Mouse (Mus musculus) erythroblast, embryonic 14.5 days (primary cell): ENCODE results near the gene Rcan1. TPM values are rescaled to one million over a fixed set of nuclear protein-coding genes. Genes with fewer than 3 reads are reported as not detected.

Experiments
- H3K27me3 ChIP-seq: 2 replicates; pipeline ENCODE4 v1.6.1; 2012; ENCODE audit warnings: inconsistent platforms; ENCODE audit not compliant: control insufficient read depth
- H3K36me3 ChIP-seq: 2 replicates; pipeline ENCODE4 v1.6.1; 2012; ENCODE audit warnings: mild to moderate bottlenecking, inconsistent platforms; ENCODE audit not compliant: control insufficient read depth
- H3K4me1 ChIP-seq: 2 replicates; pipeline ENCODE4 v1.6.1; 2012; ENCODE audit warnings: inconsistent platforms; ENCODE audit not compliant: control insufficient read depth
- H3K4me3 ChIP-seq: replicated peaks from 2 replicates; pipeline ENCODE3; 2012; ENCODE audit warnings: moderate library complexity, mild to moderate bottlenecking, inconsistent platforms
- H3K9me3 ChIP-seq: 2 replicates; pipeline ENCODE4 v1.6.1; 2012; ENCODE audit warnings: low read length, inconsistent platforms, mixed read lengths; ENCODE audit not compliant: control insufficient read depth
- GATA1 ChIP-seq: IDR thresholded peaks from 2 replicates; pipeline ENCODE4 v1.6.1; 2012; ENCODE audit warnings: low read length, inconsistent platforms, mixed read lengths
- TAL1 ChIP-seq: IDR thresholded peaks from 3 replicates; pipeline ENCODE4 v1.6.1; 2012; ENCODE audit warnings: low read length, inconsistent platforms, mixed read lengths
- polyA plus RNA-seq: library from polyadenylated mRNA; stranded (reverse); fragments of >175 nt; gene quantifications from 2 replicates; pipeline ENCODE4 v1.2.3, GENCODE M21; 2012

Rcan1 gene
- polyA plus RNA-seq, 1 experiment, result 1.7 TPM

GRCm38 (mm10) chr16:92381092-92381491 is 89.6 kb downstream of the Rcan1 start:
- Histone ChIP-seq H3K27me3 (no peaks in the 10 kb centered on the region), H3K9me3 (no peaks in the 10 kb centered on the region), H3K36me3 (no peaks in the 10 kb centered on the region), H3K4me1 (peaks cover 2% of the 10 kb centered on the region; the same call in 1 of the 2 replicates), H3K4me3 (no peak overlapping the region)
- TF ChIP-seq TAL1 (no peak), GATA1 (no peak)

- Histone ChIP-seq H3K4me1 (no peaks in the 10 kb centered on the region), H3K4me3 (no peak overlapping the region), H3K36me3 (no peaks in the 10 kb centered on the region), H3K9me3 (no peaks in the 10 kb centered on the region), H3K27me3 (peaks cover 6% of the 10 kb centered on the region)
- TF ChIP-seq GATA1, result no peak
- TF ChIP-seq TAL1, result no peak
Measured at GRCm38 (mm10) chr16:92376976-92377375, 93.7 kb downstream of the Rcan1 start.

- Histone ChIP-seq H3K9me3 (no peaks in the 10 kb centered on the region), H3K4me3 (no peak overlapping the region), H3K4me1 (peaks cover 33% of the 10 kb centered on the region), H3K27me3 (peaks cover 22% of the 10 kb centered on the region), H3K36me3 (no peaks in the 10 kb centered on the region)
- TF ChIP-seq TAL1, result no peak
- TF ChIP-seq GATA1, result no peak
Measured at GRCm38 (mm10) chr16:92371623-92372022, 99.0 kb downstream of the Rcan1 start.

- no peak overlapping the region for H3K4me3 ChIP-seq
- no peak for TF ChIP-seq TAL1
- no peak for TF ChIP-seq GATA1
- peaks cover 33% of the 10 kb centered on the region for H3K4me1 ChIP-seq
- no peaks in the 10 kb centered on the region for H3K36me3 ChIP-seq
- no peaks in the 10 kb centered on the region for H3K9me3 ChIP-seq
- peaks cover 24% of the 10 kb centered on the region for H3K27me3 ChIP-seq
Measured at GRCm38 (mm10) chr16:92369260-92369659, 101.4 kb downstream of the Rcan1 start.

- TF ChIP-seq GATA1 (no peak), TAL1 (no peak)
- Histone ChIP-seq H3K36me3 (no peaks in the 10 kb centered on the region), H3K9me3 (no peaks in the 10 kb centered on the region), H3K4me3 (no peak overlapping the region), H3K27me3 (peaks cover 9% of the 10 kb centered on the region), H3K4me1 (peaks cover 26% of the 10 kb centered on the region)
Measured at GRCm38 (mm10) chr16:92365477-92365876, 105.2 kb downstream of the Rcan1 start.

GRCm38 (mm10) chr16:92360711-92361110 is 110.0 kb downstream of the Rcan1 start:
- TF ChIP-seq TAL1 (no peak), GATA1 (no peak)
- Histone ChIP-seq H3K4me3 (no peak overlapping the region), H3K36me3 (no peaks in the 10 kb centered on the region), H3K4me1 (peaks cover 3% of the 10 kb centered on the region), H3K9me3 (no peaks in the 10 kb centered on the region), H3K27me3 (peaks cover 15% of the 10 kb centered on the region)

- Histone ChIP-seq H3K4me3 (no peak within 1 kb of the TSS), H3K9me3 (no peaks in the 10 kb centered on the region), H3K27me3 (peaks cover 14% of the 10 kb centered on the region), H3K36me3 (no peaks in the 10 kb centered on the region), H3K4me1 (peaks cover 6% of the 10 kb centered on the region)
- TF ChIP-seq GATA1 (no peak), TAL1 (no peak)
Measured at GRCm38 (mm10) chr16:92359229-92359628, 111.4 kb downstream of the Rcan1 start, which contains the start of gene Kcne1. Gene Kcne1, minus strand, starts transcription at chr16:92359468.

- Histone ChIP-seq H3K27me3 (peaks cover 14% of the 10 kb centered on the region), H3K4me3 (no peak overlapping the region), H3K9me3 (no peaks in the 10 kb centered on the region), H3K4me1 (peaks cover 6% of the 10 kb centered on the region), H3K36me3 (no peaks in the 10 kb centered on the region)
- TF ChIP-seq GATA1 (no peak), TAL1 (no peak)
Measured at GRCm38 (mm10) chr16:92358734-92359133, 111.9 kb downstream of the Rcan1 start.

- Histone ChIP-seq H3K9me3 (no peaks in the 10 kb centered on the region), H3K27me3 (peaks cover 14% of the 10 kb centered on the region), H3K36me3 (no peaks in the 10 kb centered on the region), H3K4me1 (peaks cover 6% of the 10 kb centered on the region), H3K4me3 (no peak overlapping the region)
- no peak for TF ChIP-seq GATA1
Measured at GRCm38 (mm10) chr16:92357566-92357965, 113.1 kb downstream of the Rcan1 start.

- Histone ChIP-seq H3K4me1 (peaks cover 6% of the 10 kb centered on the region), H3K36me3 (no peaks in the 10 kb centered on the region), H3K4me3 (no peak overlapping the region), H3K9me3 (no peaks in the 10 kb centered on the region), H3K27me3 (peaks cover 14% of the 10 kb centered on the region)
- TF ChIP-seq GATA1, result no peak
- TF ChIP-seq TAL1, result no peak
Measured at GRCm38 (mm10) chr16:92357023-92357422, 113.6 kb downstream of the Rcan1 start.
